Mouse (Mus musculus) myocyte (in vitro differentiated cells): ENCODE measurements around the gene Ccdc47.

Experiments used
- CEBPB ChIP-seq: IDR thresholded peaks from 2 replicates; pipeline ENCODE4 v1.6.1; 2011; ENCODE audit warnings: mild to moderate bottlenecking, moderate library complexity; ENCODE audit not compliant: poor library complexity, insufficient read depth, severe bottlenecking
- E2F4 ChIP-seq: IDR thresholded peaks from one replicate; pipeline ENCODE4 v1.6.1; 2011; ENCODE audit warnings: mild to moderate bottlenecking, control low read depth, moderate library complexity; ENCODE audit not compliant: insufficient read depth
- MAX ChIP-seq: IDR thresholded peaks from one replicate; pipeline ENCODE4 v1.6.1; 2011; ENCODE audit warnings: low read depth, mild to moderate bottlenecking, control low read depth
- MYOD1 ChIP-seq, 3 experiments: IDR thresholded peaks; one replicate each; pipeline ENCODE4 v1.6.1; 2011; ENCODE audit warnings: control low read depth in 2 of 3, low read depth in 2 of 3, mild to moderate bottlenecking in 2 of 3, moderate library complexity in 1 of 3; ENCODE audit not compliant: insufficient read length in 2 of 3, control insufficient read depth in 1 of 3
- MYOG ChIP-seq, 3 experiments: IDR thresholded peaks; one replicate each; pipeline ENCODE4 v1.6.1; 2011; ENCODE audit warnings: control low read depth in 2 of 3, low read depth in 2 of 3, mild to moderate bottlenecking in 2 of 3; ENCODE audit not compliant: insufficient read length in 2 of 3, control insufficient read depth in 1 of 3, insufficient read depth in 1 of 3
- POLR2A ChIP-seq: IDR thresholded peaks from one replicate; pipeline ENCODE4 v1.6.1; 2011; ENCODE audit warnings: low read depth, mild to moderate bottlenecking, control low read depth, moderate library complexity; ENCODE audit not compliant: insufficient read length
- POLR2AphosphoS2 ChIP-seq: IDR thresholded peaks from one replicate; pipeline ENCODE4 v1.6.1; 2011; ENCODE audit warnings: low read depth, control low read depth; ENCODE audit not compliant: insufficient read length
- SRF ChIP-seq: IDR thresholded peaks from one replicate; pipeline ENCODE4 v1.6.1; 2011; ENCODE audit warnings: low read depth; ENCODE audit not compliant: control insufficient read depth, insufficient read length
- TCF12 ChIP-seq: IDR thresholded peaks from one replicate; pipeline ENCODE4 v1.6.1; 2011; ENCODE audit warnings: mild to moderate bottlenecking, control low read depth; ENCODE audit not compliant: poor library complexity, insufficient read depth, severe bottlenecking
- TCF3 ChIP-seq: IDR thresholded peaks from one replicate; pipeline ENCODE4 v1.6.1; 2011; ENCODE audit warnings: low read depth, control low read depth; ENCODE audit not compliant: insufficient read length
- USF1 ChIP-seq: IDR thresholded peaks from one replicate; pipeline ENCODE4 v1.6.1; 2011; ENCODE audit warnings: low read depth, mild to moderate bottlenecking, control low read depth, moderate library complexity

DNA sequence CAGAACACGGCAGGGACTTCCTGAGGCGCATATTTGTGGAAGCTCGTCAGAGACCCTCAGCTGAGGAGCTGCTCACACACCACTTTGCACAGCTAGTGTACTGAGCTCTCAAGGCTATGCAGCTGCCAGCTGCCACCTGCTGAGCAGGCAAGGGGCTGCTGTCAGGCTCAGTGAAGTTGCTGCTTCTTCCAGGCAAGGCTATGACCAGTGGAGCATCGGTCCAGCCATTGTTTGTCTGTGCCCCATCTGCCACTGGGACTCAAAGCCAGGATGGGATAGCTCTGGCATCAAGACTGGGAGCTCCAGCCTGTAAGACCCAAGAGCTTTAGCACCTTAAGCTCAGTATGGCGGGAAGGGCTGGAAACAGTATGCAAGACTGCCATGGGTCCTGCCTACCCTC is 62.1 kb downstream of the Ccdc47 start:
- TF ChIP-seq MAX (no peak), POLR2A (no peak), USF1 (no peak), SRF (no peak), POLR2AphosphoS2 (no peak), E2F4 (no peak), CEBPB (no peak), MYOG (IDR thresholded peaks at IDR 0.05; ENCODE audit: control insufficient read depth in 1 of 3, insufficient read depth in 1 of 3, insufficient read length in 2 of 3, low read depth in 2 of 3) (no peak), MYOD1 (IDR thresholded peaks at IDR 0.05; ENCODE audit: control insufficient read depth in 1 of 3, insufficient read length in 2 of 3, low read depth in 2 of 3) (no peak), TCF3 (no peak), TCF12 (no peak)
